Mouse (Mus musculus) testis, postnatal 14 days (tissue): Measurements from ENCODE around the gene Dnah1.

ENCODE experiments used
- DNase-seq: peaks from one replicate; pipeline ENCODE4 v3.0.0; 2021; ENCODE audit warnings: low spot score

The Dnah1 gene

DNA sequence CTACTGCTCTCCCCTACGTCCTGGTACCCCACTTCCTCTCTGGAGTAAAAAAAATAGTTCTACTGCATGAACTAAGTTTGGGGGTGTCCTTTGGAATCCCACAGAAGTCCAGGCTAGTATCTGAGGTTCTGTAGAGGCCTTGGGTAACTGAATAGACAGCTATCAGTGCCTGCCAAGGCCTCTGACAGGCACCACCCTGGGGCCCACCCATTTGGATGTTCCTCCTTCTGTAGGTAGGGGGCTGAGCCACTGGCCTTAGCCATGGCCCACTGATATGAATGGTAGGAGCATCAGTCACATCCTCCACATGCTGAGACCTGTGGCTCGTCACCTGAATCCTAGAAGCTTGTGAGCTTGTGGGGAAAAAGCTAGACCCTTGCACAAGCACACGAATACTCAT, 5.9 kb downstream of the Dnah1 start:
- no peak for DNase-seq

DNA sequence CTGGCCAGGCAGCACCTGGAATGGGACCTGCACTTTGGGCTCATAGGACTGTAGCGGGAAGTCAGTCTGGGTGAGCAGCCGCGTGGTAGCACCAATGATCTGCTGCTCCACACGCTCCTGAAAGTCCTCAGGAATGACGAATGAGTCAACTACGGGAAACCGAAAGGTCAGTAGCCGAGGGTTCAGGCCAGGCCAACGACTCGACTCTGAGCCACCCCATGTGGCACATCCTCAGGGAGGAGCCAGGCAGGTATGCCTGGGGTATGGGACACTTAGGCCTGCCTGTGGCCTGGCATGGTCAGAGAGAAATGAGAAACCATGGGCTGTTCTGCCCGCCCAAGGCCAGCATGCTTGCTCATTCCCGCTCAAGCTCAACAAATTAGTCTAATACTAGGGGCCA, 7.1 kb downstream of the Dnah1 start:
- no peak for DNase-seq

GRCm38 (mm10) chr14:31313192-31313591, 10.5 kb downstream of the Dnah1 start:
- DNase-seq, result no peak

DNA sequence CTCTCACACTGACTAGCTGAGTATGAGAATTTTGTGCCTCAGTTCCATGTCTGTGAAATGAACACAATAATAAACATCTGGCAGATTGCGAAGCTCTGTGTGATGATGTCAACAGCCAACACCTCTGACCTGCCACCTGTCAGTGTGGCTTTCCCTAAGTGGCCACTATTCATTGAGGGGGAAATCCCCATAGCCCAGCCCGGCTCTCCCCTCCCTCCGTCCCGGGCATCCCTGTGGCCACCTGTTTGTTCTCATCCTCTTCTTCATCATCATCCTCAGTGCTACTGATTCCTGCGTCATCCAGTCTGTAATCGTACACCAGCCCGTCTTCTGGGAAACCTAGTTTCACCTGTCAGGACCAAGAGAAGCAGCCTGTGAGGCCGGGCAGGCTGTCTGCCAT, 38.0 kb downstream of the Dnah1 start:
- DNase-seq, result no peak

DNA sequence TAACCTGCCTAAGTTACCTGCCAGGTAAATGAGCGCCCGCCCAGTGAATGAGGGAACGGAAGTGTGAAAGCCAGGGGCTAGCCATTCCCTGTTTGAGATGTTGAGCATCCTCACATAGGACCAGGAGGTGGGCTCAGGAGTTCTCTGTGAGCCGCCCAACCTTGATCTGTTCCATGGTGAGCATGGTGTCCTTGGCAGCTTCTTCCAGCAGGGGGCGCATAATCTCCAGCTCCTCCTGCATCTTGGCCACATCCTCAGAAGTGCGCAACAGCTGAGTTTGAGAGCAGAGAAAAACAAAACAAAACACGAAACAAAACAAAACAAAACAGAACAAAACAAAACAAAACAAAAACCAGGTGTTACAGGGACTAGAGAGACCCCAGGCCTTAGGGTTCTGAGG, 51.5 kb downstream of the Dnah1 start:
- DNase-seq, result peak; percentile 52

- DNase-seq, result no peak
These were observed 52.6 kb downstream of the Dnah1 start for GRCm38 (mm10) chr14:31271121-31271520.

GRCm38 (mm10) chr14:31269456-31270100, 54.1 kb downstream of the Dnah1 start:
- peak; percentile 71 for DNase-seq

- DNase-seq, result no peak
These were observed 55.2 kb downstream of the Dnah1 start for GRCm38 (mm10) chr14:31268301-31269001.

- no peak for DNase-seq
These were observed 56.0 kb downstream of the Dnah1 start for GRCm38 (mm10) chr14:31267649-31268048.

- no peak for DNase-seq
These were observed 62.8 kb downstream of the Dnah1 start for GRCm38 (mm10) chr14:31260932-31261331.

- DNase-seq, result no peak
These were observed 63.3 kb downstream of the Dnah1 start for GRCm38 (mm10) chr14:31260374-31260773.

GRCm38 (mm10) chr14:31258476-31259050, 65.1 kb downstream of the Dnah1 start:
- DNase-seq, result no peak

DNA sequence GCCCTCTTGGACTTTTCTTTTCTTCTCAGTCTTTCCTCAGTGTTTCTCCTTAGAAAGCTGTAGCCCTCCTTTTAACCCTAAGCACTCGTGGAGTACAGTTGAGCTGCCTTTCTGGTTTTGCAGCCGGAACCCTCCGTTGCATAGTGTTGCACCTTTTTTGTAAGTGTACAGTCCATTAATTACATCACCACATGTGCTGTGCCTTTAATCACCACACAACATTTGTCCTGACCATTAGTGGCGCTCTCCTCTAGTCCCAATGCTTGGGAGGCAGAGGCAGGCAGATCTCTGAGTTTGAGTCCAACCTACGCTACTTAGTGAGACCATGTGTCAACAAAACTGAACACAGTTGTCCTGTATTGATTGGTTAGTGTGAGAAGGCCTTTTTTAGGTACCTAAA, 71.6 kb downstream of the Dnah1 start:
- DNase-seq, result no peak

- DNase-seq, result no peak
These were observed 72.1 kb downstream of the Dnah1 start for GRCm38 (mm10) chr14:31251626-31252025.

- peak; percentile 96 for DNase-seq
These were observed 72.6 kb downstream of the Dnah1 start, which contains the start of the genes Phf7 and Bap1 for GRCm38 (mm10) chr14:31251084-31251604. Gene Phf7, minus strand, starts transcription at chr14:31251317. Gene Bap1, plus strand, starts transcription at chr14:31251450.

DNA sequence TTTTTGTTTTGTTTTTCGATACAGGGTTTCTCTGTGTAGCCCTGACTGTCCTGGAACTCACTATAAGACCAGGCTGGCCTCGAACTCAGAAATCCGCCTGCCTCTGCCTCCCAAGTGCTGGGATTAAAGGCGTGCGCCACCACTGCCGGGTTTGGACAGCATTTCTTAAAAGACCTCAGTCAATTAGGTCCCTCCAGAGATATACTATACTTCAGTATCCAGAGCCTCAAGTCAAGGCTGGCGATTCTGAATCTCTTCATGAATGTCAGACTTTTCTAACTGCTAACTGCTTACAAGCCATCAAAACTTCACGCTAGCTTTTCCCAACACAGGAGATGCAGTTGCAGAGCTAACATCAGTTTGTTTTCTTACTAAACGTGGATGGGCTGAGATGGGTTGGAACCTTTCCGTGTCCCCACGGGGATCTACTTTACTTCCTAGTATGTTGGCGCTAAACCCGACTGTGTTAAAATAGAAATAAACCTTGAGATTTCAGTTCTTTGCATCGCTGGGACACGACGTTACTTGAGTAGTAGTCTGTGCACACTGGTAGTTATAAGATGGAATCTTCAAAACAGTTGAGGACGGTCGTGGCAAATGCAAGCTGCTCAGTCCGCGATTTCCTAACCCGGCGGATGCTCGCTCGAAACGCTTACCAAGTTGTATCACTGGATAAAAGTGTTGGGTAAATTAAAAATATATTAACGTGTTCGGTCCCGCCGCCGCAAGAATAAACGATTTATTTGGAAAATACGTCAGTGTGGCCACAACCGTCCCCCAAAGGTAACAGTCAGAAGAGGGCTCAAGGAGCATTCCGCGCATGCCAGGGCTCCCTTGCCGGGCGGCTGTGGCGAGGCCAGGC, 73.2 kb downstream of the Dnah1 start:
- DNase-seq, result no peak

DNA sequence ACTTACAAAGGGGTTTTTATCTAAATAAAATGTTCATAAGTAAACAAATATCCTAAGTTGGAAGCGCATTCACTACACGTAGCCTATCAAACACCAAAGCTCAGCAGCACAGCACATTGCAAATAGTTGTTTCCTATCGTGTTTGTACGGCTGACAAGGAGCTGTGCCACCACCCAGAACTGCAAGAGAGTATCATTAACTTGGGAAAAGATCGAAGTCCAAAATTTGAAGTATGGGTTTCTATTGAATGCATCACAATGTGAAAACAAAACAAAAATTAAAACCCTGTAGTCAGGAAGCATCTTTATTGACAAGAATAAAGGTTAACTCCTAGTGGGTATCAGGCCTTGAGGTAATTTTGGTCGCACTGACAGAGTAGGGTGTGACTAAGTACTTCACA, 75.3 kb downstream of the Dnah1 start:
- no peak for DNase-seq

GRCm38 (mm10) chr14:31245946-31246345, 77.8 kb downstream of the Dnah1 start:
- no peak for DNase-seq

GRCm38 (mm10) chr14:31244777-31245176, 78.9 kb downstream of the Dnah1 start:
- no peak for DNase-seq

- no peak for DNase-seq
These were observed 83.2 kb downstream of the Dnah1 start for GRCm38 (mm10) chr14:31240528-31240927.

- DNase-seq, result no peak
These were observed 86.4 kb downstream of the Dnah1 start for GRCm38 (mm10) chr14:31237101-31237882.
